Mouse (Mus musculus): ENCODE results near the gene Hist1h2bj. TPM values are rescaled to one million over a fixed set of nuclear protein-coding genes. Genes with fewer than 3 reads are reported as not detected.

The Hist1h2bj gene
- total RNA-seq, 4 experiments from 2014 or later = 1.4 to 7.1 (median 2.5) TPM

DNA sequence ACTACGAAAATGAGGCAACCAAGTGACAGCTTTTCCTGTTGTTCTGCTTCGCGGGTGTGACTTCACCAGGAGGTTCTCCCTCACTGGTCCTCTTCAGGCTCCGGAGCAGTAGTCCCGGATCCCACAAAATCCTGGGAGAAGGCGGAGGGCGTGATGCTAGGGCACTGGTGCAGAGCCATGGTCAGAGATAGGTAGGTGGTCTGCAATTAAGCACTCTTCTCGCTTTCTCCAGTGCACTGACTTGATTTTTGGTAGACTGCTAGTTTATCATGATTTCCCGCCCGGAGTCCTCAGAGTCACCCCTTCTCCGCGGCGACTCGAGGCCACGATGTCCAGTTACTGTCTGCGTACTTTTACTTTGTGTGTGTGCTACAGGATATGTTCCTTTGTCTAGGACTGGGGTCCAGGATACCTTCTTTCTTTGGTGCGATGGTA is 28.6 kb upstream of the Hist1h2bj start:
- DNase-seq (ENCODE audit: low spot score) = no peak

DNA sequence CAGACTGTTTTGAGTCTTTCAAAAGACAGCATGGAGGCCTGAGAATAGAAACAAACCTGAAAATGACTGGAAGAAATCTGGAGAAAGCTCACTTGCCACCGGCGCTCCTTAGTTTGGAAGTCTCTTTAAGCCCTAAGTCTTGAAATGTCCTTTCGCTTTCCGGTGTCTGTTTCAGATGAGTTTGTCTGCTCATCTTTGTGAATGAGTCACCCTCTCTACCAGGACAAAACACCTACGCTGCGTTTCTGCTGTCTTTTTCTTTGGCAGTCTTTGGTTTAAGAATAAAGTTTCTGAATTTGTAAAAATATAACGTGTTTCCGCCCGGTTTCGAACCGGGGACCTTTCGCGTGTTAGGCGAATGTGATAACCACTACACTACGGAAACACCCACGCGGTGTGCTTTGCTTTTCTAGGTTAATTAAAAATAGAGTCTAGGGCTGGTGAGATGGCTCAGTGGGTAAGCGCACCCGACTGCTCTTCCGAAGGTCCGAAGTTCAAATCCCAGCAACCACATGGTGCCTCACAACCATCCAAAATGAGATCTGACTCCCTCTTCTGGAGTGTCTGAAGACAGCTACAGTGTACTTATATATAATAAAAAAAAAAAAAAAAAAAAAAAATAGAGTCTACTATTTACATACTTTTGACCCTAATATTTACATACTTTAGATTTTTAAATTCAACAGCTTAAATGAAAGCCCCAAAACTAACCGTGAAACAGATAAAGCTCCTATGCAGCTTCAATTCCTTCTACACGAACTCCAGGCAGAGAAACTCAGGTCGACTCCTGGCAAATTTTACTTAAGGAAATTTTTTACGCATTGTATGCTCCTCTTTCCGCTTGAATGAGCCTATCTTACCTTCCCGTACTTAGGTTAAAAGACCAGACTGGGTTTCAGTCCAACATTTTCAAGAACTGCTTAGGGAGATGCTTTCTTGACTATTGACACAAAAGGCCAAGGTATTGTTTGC is 27.2 kb upstream of the Hist1h2bj start:
- DNase-seq (ENCODE audit: low spot score) = peak; percentile 77

DNA sequence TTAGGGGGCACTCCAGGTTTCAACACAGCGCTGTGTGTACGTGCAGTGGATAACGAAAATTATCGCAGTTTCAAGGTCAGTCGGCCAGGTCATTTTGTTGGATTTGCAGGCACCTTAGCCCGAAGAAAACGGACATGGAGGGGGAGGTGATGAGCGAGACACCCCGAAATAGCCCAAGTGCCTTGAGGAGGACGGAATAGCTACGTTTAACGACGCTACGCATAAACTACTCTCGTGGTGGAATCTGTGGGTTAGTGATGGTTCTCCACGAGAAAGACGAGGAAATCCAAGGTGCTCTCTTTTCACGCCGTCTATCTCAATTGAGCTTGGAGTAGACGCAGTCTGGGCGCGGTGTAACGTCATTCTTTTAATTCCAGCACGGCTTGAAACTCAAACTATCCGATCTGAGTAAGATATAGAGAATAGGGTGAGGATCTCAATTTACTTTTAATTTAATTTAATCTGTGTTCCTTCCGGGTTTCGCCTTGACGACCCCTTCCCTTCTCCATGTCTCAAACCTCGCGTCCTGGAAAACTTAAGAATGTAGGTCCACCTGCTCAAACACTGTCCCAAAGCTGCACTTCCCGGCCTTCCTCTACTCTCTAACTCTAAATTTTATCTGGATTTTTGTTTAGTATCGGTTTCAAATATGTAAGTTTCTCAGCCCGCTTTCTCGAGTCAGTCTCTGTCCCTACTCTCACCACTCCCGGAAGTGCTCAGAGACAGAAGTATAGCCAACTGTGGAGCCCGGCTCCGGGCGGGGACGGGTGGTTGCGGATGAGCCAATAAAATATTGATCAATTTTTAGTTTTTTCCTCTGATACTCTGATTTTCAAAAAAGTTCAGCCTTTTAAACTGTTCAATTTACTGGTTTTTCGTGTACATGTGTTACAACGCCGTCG is 22.8 kb upstream of the Hist1h2bj start:
- DNase-seq (ENCODE audit: low spot score) = no peak

DNA sequence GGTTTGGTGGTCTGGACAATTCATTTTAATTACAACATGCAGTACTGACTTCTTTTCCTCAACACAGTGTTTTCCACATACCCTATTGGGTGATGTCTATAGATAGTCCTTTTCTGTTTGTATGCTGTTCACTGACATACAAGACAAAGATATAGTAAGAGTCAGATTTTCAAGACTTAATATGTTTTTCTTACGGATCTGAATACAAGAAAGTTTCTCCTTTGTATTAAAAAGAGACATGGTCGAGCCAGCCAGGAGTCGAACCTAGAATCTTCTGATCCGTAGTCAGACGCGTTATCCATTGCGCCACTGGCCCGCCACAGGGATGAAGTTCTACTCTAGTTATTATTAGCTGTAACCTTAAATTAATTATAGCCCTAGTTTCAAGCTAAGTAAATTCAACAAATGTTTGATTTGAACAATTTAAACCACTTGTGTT is 22.1 kb upstream of the Hist1h2bj start:
- DNase-seq (ENCODE audit: low spot score) = peak; percentile 90

DNA sequence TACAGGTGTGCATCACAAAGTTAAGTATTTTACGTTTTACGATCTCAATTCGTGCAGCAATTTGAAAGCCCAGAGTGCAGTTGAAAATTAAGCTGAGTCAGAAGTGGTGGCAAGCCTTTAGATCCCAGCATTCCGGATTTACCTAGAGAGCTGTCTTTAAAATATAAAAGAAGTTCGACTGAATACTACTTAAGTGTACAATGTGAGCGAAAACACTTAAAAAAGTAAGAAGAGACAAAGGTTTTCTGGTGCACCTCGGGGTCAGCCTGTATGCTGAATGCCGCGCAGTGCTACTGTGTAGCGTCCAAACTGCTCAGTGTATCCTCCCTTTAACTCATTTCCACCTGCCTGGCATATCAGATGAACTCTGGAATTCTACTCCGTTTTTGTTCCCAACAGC is 21.4 kb upstream of the Hist1h2bj start:
- DNase-seq (ENCODE audit: low spot score) = no peak

DNA sequence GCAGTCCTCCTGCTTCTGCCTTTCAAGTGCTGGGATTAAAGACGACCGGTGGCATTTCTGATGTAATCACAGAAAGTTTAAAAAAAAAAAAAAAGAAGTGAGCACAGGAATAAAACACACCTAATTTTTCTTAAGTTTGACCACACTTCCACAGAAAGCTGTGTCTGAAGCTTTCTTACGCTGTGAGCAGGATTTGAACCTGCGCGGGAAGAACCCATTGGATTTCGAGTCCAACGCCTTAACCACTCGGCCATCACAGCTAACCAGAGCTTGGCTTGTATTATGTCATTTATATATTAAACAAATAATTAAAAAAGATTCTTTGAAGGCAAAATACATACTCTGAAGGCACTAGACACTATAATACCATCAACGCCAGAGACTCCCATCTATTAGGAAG is 20.8 kb upstream of the Hist1h2bj start:
- peak; percentile 92 for DNase-seq (ENCODE audit: low spot score)

DNA sequence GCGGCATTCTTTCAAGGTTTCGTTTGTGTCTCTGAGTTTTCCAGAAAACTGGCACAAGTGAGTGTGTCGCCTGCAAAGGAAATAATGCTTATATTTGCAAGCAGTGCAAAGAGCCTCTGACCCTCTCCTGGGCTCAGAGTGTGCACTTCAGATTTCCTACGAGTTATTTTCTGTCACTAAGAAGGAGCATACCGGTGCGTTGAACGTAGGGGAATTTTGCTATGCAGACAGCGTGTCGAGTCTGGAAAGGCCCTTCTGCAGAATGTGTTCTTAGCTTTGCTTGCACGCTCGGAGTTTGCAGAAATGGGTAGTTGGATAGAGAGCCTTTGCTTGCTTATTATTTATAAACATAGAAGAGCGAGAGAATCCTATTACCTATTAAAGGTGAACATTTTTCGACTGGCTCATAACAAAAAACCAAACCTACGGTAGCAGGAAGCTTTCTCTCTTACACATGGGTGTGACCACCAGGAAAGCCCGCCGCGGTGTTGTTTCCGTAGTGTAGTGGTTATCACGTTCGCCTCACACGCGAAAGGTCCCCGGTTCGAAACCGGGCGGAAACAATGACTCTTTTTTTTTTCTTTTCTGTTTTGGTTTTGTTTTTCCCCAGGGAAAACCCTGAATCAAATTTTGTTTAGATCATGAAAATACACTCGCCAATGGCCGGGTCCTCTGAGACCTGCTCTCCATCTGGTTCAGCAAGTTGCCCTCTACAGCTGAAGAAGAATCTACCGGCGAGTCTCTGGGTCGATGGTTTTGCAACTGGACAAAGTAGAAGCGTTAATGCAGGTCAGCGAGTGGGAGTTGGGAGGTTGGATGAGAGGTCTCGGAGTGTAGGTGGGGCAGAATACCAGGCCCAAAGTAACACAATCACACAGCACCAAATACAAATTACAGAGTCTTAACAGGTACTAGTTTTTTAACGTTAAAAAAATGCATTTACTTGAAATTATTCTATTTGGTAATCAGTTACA is 16.7 kb upstream of the Hist1h2bj start:
- peak; percentile 88 for DNase-seq (ENCODE audit: low spot score)

DNA sequence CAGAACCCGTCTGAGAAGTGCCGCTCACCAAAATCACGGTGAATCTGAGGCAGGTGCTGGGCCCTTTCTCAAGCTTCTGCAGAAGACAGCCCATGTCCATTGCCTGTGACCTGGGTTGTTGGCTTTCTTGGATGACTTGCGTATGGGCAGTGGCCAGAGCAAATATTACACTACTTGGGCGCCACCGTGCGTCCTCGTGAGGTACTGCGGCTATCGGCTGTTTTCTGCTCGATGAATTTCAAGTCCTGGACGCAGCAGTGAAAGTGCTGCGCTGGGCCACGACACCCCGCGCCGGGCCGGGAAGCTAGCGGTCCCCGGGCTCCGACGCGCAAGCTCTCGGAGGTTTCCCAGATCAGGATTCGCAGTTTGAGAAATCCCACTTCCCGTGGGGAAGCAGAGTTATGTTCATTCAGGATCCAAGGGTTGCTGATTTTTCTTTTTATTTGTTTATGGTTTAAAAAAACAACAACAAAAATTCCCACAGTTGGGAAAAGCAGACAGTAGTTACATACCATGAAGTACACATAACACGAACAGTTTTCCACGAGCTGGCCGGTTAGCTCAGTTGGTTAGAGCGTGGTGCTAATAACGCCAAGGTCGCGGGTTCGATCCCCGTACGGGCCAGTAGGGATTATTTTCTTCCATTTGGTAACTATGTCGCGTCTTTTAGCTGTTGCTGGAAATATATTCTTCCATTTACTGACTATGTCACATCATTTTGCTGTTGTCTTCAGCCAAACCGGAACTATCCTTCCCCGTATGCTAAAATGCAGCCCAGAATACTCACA is 14.1 kb upstream of the Hist1h2bj start:
- peak; percentile 96 for DNase-seq (ENCODE audit: low spot score)

DNA sequence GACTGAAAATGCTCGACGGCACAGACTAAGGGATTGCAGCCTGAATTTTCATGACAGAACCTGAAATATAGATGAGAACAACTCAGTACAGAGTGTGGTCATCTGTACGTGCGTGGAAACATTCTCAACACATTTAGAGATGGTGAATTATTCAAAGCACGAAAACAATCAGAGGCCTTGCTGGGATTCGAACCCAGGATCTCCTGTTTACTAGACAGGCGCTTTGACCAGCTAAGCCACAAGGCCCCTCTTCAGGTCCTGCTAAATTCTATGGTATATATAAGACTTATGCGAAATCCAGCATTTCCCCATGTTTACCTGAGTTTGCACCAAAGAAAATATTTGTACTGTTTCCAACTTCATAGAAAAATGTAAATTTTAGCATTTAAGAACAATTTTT is 13.1 kb upstream of the Hist1h2bj start:
- DNase-seq (ENCODE audit: low spot score) = no peak

DNA sequence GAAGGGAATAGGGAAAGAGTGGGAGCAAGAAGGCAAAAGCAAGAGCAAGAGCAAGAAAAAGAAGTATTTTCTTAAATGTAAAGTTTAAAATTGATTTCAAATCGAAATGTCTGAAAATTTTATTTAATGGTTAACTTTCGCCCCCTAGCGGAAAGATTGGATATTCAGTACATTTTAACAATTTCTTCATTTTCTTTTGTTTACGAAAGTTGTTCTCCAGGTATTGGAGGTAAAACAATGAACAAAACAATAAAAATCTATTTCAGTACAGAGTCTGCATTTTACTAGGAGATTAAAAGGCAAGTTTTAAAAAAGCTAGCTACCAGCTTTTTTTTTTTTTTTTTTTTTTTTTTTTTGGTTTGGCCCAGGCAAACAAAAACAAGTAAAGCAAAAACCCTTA is 12.5 kb upstream of the Hist1h2bj start:
- no peak for DNase-seq (ENCODE audit: low spot score)

DNA sequence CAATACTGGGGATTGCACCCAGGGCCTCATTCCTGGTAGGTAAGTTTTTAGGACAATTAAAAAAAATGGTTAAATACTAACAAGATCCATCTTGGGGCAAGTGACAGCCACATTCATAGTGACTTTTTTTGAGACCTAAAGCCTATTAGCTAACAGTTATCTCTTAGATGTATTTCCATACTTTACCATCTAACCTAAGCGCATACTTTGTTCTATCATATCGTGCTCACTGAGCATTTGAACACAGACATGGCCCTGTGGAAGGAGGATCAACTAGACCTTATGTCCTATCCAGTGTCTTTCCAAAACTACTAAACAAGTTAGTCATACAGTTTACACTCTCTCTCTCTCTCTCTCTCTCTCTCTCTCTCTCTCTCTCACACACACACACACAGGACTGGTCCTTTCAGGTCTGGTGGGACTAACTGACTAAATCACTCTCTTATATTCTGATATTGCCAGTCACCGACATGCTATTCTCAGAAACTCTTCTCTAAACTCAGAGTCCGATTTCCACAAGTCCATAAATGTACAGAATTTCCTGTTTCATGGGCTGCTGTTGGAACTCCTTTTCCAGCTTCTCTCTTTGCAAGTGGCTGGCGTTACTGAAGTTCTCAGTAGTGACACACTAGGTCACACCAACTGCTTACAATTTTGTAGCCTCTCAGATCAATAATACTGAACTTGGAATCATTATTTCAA is 9.1 kb upstream of the Hist1h2bj start:
- no peak for DNase-seq (ENCODE audit: low spot score)

DNA sequence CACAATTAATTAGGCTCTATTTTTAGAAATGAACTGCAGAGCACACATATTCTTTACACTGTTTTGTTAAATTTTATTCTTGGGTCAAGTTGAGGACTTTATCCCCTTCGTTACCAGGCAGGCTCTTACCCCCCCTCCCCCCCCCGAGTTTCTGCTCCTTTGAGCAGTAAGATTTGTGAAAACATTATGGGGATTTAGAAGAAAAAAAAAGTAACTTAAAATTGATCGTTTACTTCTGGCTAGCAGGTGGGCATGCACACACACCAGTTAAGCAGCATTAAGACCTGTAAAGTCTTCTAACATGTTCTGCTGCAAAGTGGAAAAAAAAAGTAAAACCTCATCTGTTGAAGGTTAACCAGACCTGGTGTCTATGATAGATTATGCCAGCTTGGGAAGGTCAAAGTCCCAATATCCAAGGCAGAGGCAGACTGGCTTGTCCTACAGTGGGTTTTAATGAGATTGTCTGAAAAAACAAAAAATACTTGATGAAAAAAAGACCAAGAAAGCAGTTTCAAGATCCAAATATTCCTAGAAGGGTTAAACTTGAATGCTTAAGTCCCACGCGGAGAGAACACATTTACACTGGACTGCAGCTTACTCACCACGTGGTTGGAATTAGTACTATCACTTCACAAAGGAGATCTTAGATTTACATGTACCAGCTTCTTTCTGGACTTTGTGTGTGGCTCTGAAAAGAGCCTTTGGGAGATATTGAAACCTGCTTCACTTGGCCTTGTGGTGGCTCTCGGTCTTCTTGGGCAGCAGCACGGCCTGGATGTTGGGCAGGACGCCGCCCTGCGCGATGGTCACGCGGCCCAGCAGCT is 8.4 kb upstream of the Hist1h2bj start:
- no peak for DNase-seq (ENCODE audit: low spot score)

DNA sequence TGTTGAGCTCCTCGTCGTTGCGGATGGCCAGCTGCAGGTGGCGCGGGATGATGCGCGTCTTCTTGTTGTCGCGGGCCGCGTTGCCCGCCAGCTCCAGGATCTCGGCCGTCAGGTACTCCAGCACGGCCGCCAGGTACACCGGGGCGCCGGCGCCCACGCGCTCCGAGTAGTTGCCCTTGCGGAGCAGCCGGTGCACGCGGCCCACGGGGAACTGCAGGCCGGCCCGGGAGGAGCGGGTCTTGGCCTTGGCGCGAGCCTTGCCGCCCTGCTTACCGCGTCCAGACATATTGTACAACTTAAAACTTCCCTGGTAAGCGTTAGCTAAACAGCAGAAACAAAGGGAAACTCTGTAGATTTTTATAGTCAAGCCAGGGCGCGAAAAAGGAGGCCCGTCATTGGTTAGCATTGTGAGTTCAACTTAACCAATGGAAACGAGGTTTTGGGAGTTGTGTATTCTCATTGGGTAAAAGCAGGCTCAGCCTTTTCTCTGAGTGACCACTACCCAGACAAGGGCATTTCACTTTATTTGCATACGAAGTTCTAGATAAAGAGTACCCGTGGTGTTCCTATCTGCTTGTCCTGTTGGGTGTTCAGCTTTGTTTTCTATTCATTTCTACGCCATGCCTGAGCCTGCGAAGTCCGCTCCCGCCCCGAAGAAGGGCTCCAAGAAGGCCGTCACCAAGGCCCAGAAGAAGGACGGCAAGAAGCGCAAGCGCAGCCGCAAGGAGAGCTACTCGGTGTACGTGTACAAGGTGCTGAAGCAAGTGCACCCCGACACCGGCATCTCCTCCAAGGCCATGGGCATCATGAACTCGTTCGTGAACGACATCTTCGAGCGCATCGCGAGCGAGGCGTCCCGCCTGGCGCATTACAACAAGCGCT is 7.5 kb upstream of the Hist1h2bj start, which contains the start of the genes Hist1h2ah and Hist1h2bk:
TSS of gene Hist1h2ah (minus strand) at position 302 of the 882 bp plus-strand sequence.
TSS of gene Hist1h2bk (plus strand) at position 604 of the 882 bp plus-strand sequence.
- DNase-seq (ENCODE audit: low spot score) = peak; percentile 95

DNA sequence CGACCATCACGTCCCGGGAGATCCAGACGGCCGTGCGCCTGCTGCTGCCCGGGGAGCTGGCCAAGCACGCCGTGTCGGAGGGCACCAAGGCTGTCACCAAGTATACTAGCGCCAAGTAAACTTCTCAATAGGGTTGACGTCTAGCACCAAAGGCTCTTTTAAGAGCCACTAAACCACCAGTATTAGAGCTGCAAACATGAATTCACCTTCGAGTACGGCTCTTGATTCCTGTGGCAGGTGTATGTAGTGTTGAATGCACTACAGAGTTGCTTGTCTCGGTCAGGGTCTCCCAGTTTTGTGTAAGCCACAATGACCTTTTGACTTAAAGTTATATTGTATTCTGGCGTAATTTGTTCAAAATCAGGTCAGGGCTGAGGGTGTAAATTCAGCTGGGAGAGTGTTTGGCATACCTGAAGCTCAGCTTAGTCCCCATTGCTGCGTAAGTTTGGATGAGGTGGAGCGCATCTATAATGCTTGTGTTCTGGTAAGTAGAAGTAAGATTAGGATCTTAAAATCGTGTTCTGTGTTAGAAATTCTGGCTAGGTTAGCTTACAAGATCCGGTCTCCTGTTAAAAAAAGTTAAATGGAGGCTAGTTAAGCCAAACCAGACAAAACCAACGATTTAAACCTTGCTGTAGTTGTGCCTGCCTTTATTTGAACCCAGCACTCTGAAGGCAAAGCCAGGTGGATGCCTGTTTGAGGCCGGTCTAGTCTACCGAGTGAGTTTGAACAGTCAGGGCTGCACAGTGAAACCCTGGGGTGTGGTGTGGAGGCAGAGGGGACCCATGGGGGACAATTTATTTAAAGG is 6.7 kb upstream of the Hist1h2bj start:
- no peak for DNase-seq (ENCODE audit: low spot score)

DNA sequence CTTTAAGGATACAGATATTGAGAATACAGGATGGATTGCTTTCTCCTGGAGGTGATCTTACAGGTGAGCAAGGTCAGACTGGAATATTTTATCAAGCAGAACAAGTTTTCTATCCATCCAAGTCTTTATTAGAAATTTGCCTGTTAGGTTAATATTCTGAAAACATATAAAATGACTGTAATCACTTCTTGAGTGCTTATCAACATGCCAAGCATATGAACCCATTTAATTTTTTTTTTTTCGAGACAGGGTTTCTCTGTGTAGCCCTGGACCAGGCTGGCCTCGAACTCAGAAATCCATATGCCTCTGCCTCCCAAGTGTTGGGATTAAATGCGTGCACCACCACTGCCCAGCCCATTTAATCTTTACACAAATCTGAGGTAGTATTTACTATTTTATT is 6.0 kb upstream of the Hist1h2bj start:
- no peak for DNase-seq (ENCODE audit: low spot score)

DNA sequence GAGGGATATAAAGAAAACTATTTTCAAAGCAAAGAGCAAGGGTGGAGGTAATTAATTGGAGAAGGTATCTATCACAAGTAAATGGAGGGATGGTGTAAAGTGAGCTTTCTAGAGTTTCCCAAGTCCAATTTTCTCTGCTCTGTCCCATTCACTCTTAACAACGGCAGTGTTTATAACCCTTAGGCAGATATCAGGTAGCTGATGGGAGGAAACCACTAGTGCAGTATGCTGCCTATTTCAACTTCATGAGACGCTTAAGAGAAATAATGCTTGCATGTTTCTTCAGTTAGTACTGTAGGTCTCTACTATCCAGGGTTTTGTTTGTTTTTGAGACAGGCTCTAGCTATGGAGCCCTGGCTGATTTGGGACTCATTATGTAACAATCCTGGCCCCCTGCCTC is 5.6 kb upstream of the Hist1h2bj start:
- DNase-seq (ENCODE audit: low spot score) = no peak

DNA sequence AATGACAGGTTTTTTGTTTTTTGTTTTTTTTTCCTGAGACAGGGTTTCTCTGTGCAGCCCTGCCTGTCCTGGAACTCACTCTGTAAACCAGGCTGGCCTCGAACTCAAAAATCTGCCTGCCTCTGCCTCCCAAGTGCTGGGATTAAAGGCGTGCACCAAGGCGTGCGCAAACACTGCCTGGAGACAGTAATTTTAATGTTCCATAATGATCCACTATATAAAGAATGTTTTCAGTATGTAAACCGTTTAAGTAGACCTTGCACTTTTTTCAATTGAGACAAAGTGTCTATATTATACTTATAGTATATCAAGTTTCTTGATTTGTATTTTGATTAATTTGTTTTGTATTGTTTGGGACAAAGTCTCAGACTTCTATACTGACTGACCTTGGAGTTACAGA is 3.6 kb upstream of the Hist1h2bj start:
- no peak for DNase-seq (ENCODE audit: low spot score)
